Mouse (Mus musculus): ENCODE measurements around the gene Cdh15.

DNA sequence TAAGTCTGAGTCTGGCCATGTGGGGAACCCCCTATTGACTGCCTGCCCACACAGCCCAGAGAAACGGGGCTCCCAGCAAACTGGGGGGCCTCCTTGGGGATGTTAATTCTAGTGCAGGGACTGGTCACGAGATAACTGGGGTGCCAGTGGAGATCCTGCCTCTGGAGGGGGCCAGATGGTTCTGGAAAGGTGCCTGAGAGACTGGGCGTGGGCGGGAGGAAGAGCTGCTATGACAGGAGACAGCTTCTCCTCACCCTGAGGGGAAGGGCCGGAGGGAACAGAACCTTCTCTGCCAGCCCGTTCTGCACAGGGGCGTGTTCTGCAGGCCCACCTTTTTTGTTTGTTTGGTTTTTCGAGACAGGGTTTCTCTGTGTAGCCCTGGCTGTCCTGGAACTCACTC is 18.5 kb downstream of the Cdh15 start:
- no peak for TF ChIP-seq GATA1 (IDR thresholded peaks at IDR 0.05; ENCODE audit: borderline replicate concordance, low read length)
- TF ChIP-seq FLI1 (IDR thresholded peaks at IDR 0.05; ENCODE audit: low read length) = no peak

Measured in megakaryocyte, embryonic 14.5 days (primary cell).